Mouse (Mus musculus) hindbrain, postnatal 0 days (tissue): ENCODE results near the gene Odf3l2. TPM values are rescaled to one million over a fixed set of nuclear protein-coding genes. Genes with fewer than 3 reads are reported as not detected.

Experiments
- ATAC-seq: fragments of 200-750 bp; cut with Nextera tagmentation; 2 replicates; pipeline ENCODE4 v1.8.0; 2017; ENCODE audit warnings: mild to moderate bottlenecking, moderate TSS enrichment, moderate library complexity
- DNase-seq: peaks from one replicate; pipeline ENCODE4 v3.0.0-alpha.2; 2015; ENCODE audit warnings: low spot score
- H3K27ac ChIP-seq: fragments of 300-500 bp; sonication (generic); 2 replicates; pipeline ENCODE4 v1.5.1; 2014; ENCODE audit warnings: mild to moderate bottlenecking
- H3K27me3 ChIP-seq: fragments of 300-500 bp; sonication (generic); 2 replicates; pipeline ENCODE4 v1.6.1; 2014; ENCODE audit warnings: low read length, mixed read lengths; ENCODE audit not compliant: insufficient read depth
- H3K36me3 ChIP-seq: fragments of 300-500 bp; sonication (generic); 2 replicates; pipeline ENCODE4 v1.6.1; 2014; ENCODE audit warnings: low read length, mixed read lengths; ENCODE audit not compliant: insufficient read depth
- H3K4me1 ChIP-seq: fragments of 300-500 bp; sonication (generic); 2 replicates; pipeline ENCODE4 v1.6.1; 2014; ENCODE audit warnings: antibody characterized with exemption, low read length, mixed read lengths; ENCODE audit not compliant: insufficient read depth
- H3K4me2 ChIP-seq: fragments of 300-500 bp; sonication (generic); 2 replicates; pipeline ENCODE4 v1.6.1; 2014; ENCODE audit warnings: low read depth, mild to moderate bottlenecking, low read length, moderate library complexity, mixed read lengths
- H3K4me3 ChIP-seq: fragments of 300-500 bp; sonication (generic); 2 replicates; pipeline ENCODE4 v1.5.1; 2014; ENCODE audit warnings: low read length
- H3K9ac ChIP-seq: fragments of 300-500 bp; sonication (generic); replicated peaks from 2 replicates; pipeline ENCODE4 v1.6.1; 2014; ENCODE audit warnings: mild to moderate bottlenecking, low read length, moderate library complexity, mixed read lengths
- H3K9me3 ChIP-seq: fragments of 300-500 bp; sonication (generic); 2 replicates; pipeline ENCODE4 v1.6.1; 2016; ENCODE audit warnings: low read length, mixed read lengths
- CTCF ChIP-seq: IDR thresholded peaks from 2 replicates; pipeline ENCODE4 v1.5.1; 2016; ENCODE audit warnings: antibody characterized with exemption, control low read depth, low read depth
- WGBS: fragments of 180-500 bp; shearing (Covaris S2); extraction: QIAGEN DNeasy Blood & Tissue Kit; methylation state at CpG from one replicate; pipeline ENCODE4 v1.1.7; 2014; 5-methylcytosine and 5-hydroxymethylcytosine counted together
- polyA plus RNA-seq: library from polyadenylated mRNA; unstranded; fragments of >200 nt; fragmentation: Nextera tagmentation; extraction: Ambion mirVana; gene quantifications from 2 replicates; pipeline ENCODE4 v1.2.1, GENCODE M21; 2015
- total RNA-seq: library from RNA; depleted of rRNA; stranded (reverse); fragments of >200 nt; gene quantifications from 2 replicates; pipeline ENCODE4 v1.2.3, GENCODE M21; 2014

Gene Odf3l2
- total and polyA plus RNA-seq, 2 experiments from 2014 or later: 0.42 to 0.60 TPM

- ATAC-seq: no peak
- peaks cover 44% of the 10 kb centered on the region for H3K36me3 ChIP-seq
Measured at GRCm38 (mm10) chr10:79686691-79687090, 41.2 kb upstream of the Odf3l2 start.

DNA sequence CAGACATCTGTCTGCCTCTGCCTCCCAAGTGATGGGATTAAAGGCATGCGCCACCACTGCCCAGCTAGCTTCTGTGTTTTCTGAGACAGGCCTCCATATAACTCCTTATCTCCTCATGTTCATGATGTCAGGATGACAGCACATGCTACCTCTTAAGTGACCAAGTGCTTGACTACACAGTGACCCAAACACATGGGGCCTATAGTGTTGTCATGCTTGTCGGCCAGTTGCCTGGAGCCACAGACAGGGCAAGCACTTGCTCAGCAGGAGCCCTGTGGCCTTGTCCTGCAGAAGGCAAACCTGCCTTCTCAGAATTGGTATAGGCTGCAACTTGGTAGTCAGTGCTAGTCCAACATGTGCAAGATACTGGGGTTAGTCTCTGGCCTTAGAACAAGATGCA lies 40.7 kb upstream of the Odf3l2 start:
- TF ChIP-seq CTCF: no peak
- DNase-seq: no peak
- H3K4me2 ChIP-seq: no peak overlapping the region

More at GRCm38 (mm10) chr10:79686691-79687090, 41.2 kb upstream of the Odf3l2 start:
- Histone ChIP-seq H3K4me1 (peaks cover 10% of the 10 kb centered on the region), H3K27ac (no peak overlapping the region), H3K9me3 (no peaks in the 10 kb centered on the region), H3K4me3 (no peak overlapping the region), H3K27me3 (no peaks in the 10 kb centered on the region), H3K4me2 (no peak overlapping the region), H3K9ac (no peak overlapping the region)
- DNase-seq: no peak
- no peak for TF ChIP-seq CTCF
- 100% methylated on average over 1 of the region's 1 CpGs for WGBS

DNA sequence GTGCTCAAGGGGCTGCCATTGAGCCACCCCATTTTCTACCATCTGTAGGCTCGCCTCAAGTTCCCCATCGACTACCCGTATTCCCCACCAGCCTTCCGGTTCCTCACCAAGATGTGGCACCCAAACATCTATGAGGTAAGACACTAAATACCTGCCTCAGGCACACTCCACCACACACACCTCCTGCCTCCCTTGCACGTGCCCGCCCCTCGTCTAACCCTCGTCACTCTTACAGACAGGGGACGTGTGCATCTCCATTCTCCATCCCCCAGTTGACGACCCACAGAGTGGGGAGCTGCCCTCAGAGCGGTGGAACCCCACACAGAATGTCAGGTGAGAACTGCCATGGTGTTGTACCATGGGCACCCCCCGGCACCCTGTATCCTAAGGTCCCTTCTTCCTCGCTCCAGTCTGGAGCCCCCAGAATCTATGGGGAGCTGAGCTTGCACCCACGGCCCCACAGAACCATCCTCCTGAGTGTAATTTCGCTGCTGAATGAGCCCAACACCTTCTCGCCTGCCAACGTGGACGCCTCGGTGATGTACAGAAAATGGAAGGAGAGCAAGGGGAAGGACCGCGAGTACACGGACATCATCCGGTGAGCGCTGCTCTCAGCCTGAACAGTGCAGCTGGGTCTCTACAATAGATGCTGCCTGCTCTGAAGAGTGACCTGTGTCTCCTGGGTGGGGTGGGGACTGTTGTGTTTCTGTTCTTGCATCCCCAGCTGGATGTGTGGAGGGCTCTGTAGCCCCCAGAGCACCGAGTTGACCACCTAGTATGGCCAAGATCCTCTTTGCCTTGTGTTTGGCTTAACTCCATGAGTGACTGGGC lies 39.4 kb upstream of the Odf3l2 start:
- no peak for ATAC-seq

More for the DNA sequence above, 40.7 kb upstream of the Odf3l2 start:
- H3K27ac ChIP-seq: no peak overlapping the region
- H3K36me3 ChIP-seq: peaks cover 44% of the 10 kb centered on the region
- H3K9ac ChIP-seq: no peak overlapping the region
- no peaks in the 10 kb centered on the region for H3K27me3 ChIP-seq
- H3K9me3 ChIP-seq: no peaks in the 10 kb centered on the region
- H3K4me1 ChIP-seq: peaks cover 11% of the 10 kb centered on the region
- 88% methylated on average over 2 of the region's 2 CpGs for WGBS
- no peak overlapping the region for H3K4me3 ChIP-seq
- ATAC-seq: no peak

DNA sequence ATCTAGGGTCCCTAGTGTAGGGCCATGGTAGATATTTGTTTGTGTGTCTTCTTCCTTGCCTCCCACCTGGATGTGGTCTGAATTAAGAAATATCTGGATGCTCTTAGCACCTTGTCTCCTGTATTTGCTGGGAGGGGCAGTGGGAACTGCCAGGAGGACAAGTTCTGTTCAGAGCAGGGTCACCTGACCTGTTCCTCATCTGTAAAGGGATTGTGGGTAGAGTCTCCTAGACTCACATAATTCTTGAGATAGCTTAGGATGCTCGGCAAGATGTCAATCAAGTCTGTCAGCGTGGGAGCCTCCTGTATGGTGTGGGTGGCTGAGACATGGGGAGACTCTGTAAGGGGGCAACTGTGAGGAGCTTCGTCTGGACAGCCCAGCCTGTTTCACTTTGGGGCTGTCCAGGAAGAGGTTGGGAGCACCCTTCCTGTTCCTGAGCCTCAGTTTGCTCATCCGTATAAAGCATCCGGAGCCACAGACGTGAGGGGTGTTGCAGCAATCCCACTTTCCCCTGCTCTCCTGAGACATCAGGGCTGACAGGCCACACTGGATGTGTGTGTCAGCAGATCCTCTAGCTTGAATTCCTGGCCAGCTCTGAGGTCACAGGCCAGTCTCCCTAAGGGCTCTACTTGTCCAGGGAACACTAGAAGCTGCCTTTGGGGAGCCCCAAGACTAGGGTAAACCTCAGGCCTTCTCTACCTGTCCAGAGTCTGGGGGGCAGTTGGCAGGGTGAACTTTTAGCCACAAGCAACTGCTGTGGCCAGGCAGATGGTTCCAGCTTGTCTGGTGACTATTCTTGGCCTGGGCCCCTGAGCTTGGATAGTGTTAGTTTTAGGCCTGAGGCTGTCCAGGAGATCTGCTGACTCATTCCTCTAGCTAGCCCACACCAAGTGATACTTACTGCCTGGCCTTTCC lies 38.4 kb upstream of the Odf3l2 start:
- 88% methylated on average over 6 of the region's 6 CpGs for WGBS
- H3K9me3 ChIP-seq: no peaks in the 10 kb centered on the region
- peak overlapping the region; percentile 84; the same call in 1 of the 2 replicates for H3K9ac ChIP-seq
- no peaks in the 10 kb centered on the region for H3K27me3 ChIP-seq
- H3K4me1 ChIP-seq: peaks cover 17% of the 10 kb centered on the region
- no peak for TF ChIP-seq CTCF
- H3K36me3 ChIP-seq: peaks cover 44% of the 10 kb centered on the region
- H3K4me3 ChIP-seq: peak overlapping the region; percentile 73; the same call in 1 of the 2 replicates
- no peak for ATAC-seq
- no peak for DNase-seq
- no peak overlapping the region for H3K27ac ChIP-seq
- peak overlapping the region; percentile 96 for H3K4me2 ChIP-seq

More for the DNA sequence above, 39.4 kb upstream of the Odf3l2 start:
- TF ChIP-seq CTCF: no peak
- Histone ChIP-seq H3K27me3 (no peaks in the 10 kb centered on the region), H3K9ac (no peak overlapping the region), H3K4me2 (no peak overlapping the region), H3K9me3 (no peaks in the 10 kb centered on the region), H3K4me1 (peaks cover 17% of the 10 kb centered on the region), H3K27ac (no peak overlapping the region), H3K4me3 (no peak overlapping the region), H3K36me3 (peaks cover 44% of the 10 kb centered on the region)
- DNase-seq: no peak
- WGBS: 94% methylated on average over 25 of the region's 25 CpGs

- H3K27ac ChIP-seq: peak overlapping the region; percentile 85
- TF ChIP-seq CTCF: peak; percentile 64
- ATAC-seq: no peak
- no peaks in the 10 kb centered on the region for H3K9me3 ChIP-seq
- peaks cover 37% of the 10 kb centered on the region for H3K36me3 ChIP-seq
- H3K4me1 ChIP-seq: peaks cover 17% of the 10 kb centered on the region
- peak overlapping the region; percentile 96 for H3K4me2 ChIP-seq
- no peaks in the 10 kb centered on the region for H3K27me3 ChIP-seq
- peak overlapping the region; percentile 73 for H3K4me3 ChIP-seq
- 2% methylated on average over 10 of the region's 10 CpGs for WGBS
- DNase-seq: peak; percentile 70
- H3K9ac ChIP-seq: peak overlapping the region; percentile 84
Measured at GRCm38 (mm10) chr10:79682916-79683582, 37.5 kb upstream of the Odf3l2 start.

- no peaks in the 10 kb centered on the region for H3K27me3 ChIP-seq
- DNase-seq (no peak), ATAC-seq (no peak)
- H3K9me3 ChIP-seq: no peaks in the 10 kb centered on the region
- no peak for TF ChIP-seq CTCF
- WGBS: 0% methylated on average over 9 of the region's 10 CpGs
- peak overlapping the region; percentile 96 for H3K4me2 ChIP-seq
- H3K27ac ChIP-seq: peak overlapping the region; percentile 85
- H3K4me1 ChIP-seq: peaks cover 17% of the 10 kb centered on the region
- H3K36me3 ChIP-seq: peaks cover 34% of the 10 kb centered on the region
- peak overlapping the region; percentile 84 for H3K9ac ChIP-seq
- peak overlapping the region; percentile 73 for H3K4me3 ChIP-seq
Measured at GRCm38 (mm10) chr10:79682551-79682915, 37.0 kb upstream of the Odf3l2 start.
